Mouse (Mus musculus) bone marrow macrophage, adult 2 months (primary cell): ENCODE results near the gene Nipsnap1.

ENCODE experiments used
- CTCF ChIP-seq: IDR thresholded peaks from 2 replicates; pipeline ENCODE4 v1.5.1; 2012; ENCODE audit warnings: low read depth, mild to moderate bottlenecking, low read length, moderate library complexity
- POLR2A ChIP-seq: IDR thresholded peaks from 2 replicates; pipeline ENCODE4 v1.6.1; 2012; ENCODE audit warnings: mild to moderate bottlenecking, low read depth, low read length, borderline replicate concordance

DNA sequence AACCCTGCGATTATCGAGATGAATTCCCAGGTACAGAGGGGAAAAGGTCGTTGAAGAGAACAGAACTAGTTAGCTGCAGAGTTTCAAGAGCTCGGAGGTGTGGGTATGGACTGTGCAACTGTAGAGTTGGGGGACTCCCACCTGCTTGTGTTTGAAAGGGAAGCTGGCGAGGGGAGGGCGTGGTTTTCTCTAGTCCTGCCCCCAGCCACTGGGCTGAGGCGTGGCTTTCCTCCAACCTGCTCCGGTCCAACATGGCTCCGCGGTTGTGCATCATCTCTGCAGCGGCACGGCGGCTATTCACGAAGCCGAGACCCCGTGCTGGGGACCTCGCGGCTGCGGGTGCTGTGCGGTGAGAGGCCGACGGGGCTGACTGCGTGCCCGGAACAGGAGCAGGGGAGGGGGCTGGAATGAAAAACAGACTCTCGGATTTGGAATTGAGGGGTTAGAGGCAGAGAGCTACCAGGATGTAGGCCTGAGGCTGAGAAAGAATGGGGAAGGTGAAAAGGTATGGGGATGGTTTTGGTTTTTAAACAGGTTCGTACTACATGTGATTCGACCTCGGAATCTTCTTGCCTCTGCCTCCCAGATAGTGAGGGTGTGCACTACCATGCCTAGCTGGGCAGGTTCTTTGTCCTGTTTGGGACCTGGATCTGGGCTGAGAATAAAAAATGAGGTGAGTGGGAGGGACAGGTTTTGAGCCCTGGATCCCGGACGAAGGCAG is at the start of gene Nipsnap1:
- TF ChIP-seq CTCF: no peak
- no peak for TF ChIP-seq POLR2A
